Mouse (Mus musculus): ENCODE measurements around the gene Smad1. TPM values are rescaled to one million over a fixed set of nuclear protein-coding genes. Genes with fewer than 3 reads are reported as not detected.
A peak's percentile ranks its signal among the peaks of the same experiment; 100 is the strongest.
"Not testable (repeated sequence)": the region's sequence is repeated elsewhere in the genome, so short reads cannot be mapped to it uniquely, and the experiment has no call there.

Smad1 gene
- 10 to 100 TPM; 48.6 to 54.4 TPM for total RNA-seq (2021)
- long read RNA-seq, experiment 1, transcript Smad1-202 (7 exons, 3,099 nt), result major isoform, 10 of 28 reads
- long read RNA-seq, experiment 1, partial matches to known transcripts, result 8 of 28 reads
- long read RNA-seq, experiment 1, other reads (novel, unspliced or antisense), result 10 of 28 reads
- long read RNA-seq, experiment 2, transcript Smad1-202 (7 exons, 3,099 nt), result major isoform, 38 of 60 reads
- long read RNA-seq, experiment 2, partial matches to known transcripts, result 15 of 60 reads
- long read RNA-seq, experiment 2, other reads (novel, unspliced or antisense), result 7 of 60 reads

DNA sequence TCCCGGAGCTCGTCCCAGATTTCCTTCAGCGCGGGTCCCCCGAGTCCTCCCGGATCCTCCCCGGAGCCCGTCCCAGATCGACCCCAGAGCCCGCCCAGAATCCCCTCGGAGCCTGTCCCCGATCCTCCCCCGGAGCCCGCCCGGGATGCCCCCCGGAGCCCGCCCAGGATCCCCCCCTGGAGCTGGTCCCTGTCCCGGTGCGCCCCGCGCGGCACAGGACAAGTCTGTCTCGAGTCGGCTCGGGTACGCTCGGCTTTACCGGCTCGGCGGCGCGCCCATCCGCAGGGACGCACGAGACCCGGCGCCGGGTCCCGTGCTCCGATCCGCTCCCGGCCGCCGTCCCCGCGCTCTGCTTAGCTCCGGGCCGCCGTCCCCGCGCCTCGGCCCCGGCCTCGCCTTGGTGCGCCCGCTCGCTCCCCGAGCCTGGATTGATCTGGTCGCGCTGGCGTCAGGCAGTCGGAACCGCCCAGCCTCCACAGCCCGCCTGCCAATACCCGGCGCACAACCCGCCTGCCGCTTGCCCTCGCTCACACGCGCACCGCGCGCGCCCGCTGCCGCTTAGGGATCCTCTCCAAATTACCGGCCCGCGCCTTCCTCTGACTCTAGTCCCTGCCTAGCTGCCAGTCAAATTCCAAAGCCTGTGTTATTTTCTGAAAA lies at the start of gene Smad1:
Gene Smad1 (minus strand): TSS at position 525 of the 657 bp plus-strand sequence.
- DNase-seq (ENCODE audit: low spot score in 2 of 2), result peak; percentile 90 to 92

DNA sequence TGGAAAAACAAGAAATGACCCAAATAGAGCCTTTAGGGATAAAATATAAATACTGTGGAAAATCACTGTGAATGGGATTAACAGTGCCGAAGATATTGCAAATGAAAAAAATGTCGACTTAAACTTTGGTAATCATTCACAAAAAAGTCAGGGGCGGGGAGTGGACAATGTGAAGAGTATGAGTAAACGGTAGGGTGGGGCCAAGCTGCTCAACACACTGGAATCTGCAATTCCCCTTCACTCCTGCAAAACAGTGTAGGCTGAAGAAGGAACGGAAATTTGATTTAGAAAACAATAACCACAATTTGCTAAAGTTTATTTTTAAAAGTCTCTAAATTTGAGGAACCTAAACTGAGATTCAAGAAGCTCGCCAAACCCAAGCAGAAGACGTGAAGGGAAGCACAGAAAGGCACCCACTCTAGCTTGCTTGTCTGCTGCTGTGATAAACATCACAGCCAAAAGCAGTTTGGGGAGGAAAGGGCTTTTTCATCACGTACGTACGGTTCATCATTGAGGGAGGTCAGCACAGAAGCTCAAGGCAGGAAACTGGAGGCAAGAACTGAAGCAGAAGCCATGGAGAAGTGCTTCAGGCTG lies 48.0 kb upstream of the Smad1 start:
- no peak for DNase-seq (ENCODE audit: low spot score in 2 of 2)

DNA sequence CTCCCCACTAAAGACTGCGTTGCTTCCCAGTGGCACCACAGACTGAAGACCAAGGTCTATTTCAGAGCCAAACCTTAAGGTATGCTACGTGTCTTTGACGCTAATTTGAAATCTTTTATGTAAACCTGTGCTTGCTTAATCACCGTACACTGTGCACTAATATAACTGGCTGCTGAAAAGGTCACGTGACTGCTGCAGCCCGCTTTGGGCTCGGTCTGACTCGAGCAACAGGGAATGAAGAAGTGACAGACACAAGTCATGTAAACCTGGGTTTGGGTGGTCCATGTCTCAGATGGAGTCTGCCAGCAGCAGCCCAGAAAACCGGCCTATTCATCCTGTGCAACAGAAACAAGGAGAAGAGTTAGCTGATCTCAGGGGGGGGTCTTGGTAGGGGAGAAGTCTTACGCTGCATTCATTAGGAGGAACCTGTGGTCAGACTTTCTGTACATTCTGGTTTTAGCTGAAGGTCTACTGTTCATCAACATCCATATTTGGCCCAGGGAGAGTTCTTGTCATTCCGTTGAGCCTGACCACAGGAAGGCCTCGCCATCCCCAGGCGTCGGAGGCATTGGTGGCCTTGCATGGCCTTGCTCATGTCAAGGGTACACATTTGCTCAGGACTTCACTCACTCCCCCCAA lies 44.3 kb upstream of the Smad1 start:
- no peak for DNase-seq (ENCODE audit: low spot score in 2 of 2)

DNA sequence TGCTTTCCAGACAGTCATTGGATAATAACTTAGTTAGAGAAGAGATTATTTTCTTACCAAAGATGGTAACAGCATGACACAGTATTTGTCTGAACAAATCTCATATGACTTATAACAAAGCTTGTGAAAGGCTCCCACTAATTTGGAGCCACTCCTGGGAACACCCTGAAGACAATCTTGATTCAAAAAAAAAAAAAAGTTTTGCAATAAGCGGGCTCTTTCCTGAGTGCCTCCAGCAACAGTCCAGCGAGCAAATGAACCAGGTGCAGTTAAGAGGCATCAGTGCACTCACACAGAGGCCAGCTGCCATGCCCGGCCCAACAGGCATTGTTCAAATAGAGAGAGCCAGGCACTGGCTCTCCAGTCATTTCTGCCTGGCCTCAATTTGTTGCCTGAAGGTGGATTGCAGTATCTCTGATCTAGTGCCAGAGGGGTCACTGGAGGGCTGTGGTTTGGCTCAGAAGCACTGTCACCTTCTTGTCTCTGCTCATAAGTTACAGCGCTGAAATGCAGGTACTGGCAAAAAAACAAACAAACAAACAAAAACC lies 34.7 kb upstream of the Smad1 start:
- no peak for DNase-seq (ENCODE audit: low spot score in 2 of 2)

DNA sequence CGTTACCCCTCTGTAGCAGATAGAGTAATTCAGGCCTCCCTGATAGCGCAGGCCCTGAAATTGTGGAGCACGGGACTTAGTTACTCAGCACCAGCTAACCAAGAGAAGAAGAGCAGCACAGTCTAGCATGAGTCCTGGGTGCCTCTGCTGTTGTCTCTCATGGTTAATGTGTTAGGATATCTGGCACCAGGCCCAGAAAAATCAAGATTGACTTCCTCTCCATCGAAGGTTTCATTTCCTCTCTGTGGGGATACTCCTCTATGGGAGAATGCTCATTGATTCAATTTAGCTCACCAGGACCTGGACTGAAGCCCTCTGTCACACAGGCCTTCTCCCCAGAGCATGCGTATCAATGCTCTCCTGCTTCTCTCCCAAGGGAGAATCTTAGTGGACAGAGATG lies 15.6 kb upstream of the Smad1 start:
- no peak for DNase-seq (ENCODE audit: low spot score in 2 of 2)

DNA sequence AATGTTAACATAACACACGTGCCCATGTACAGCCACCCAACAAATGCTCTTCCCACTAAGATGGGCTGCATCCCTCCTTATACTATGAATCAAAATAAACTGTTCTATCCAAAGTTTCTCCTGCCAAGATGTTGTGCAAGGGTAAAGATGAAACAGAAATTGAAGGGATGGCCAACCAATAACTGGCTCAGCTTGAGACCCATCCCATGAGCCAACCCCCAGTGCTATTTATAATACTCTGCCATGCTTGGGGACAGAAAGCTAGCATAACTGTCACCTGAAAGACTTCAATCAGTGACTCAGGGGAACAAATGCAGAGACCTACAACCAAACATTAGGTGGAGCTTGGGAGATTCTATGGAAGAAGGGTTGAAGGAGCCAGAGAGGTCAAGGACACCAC lies 11.2 kb upstream of the Smad1 start:
- DNase-seq (ENCODE audit: low spot score in 2 of 2), result no peak

DNA sequence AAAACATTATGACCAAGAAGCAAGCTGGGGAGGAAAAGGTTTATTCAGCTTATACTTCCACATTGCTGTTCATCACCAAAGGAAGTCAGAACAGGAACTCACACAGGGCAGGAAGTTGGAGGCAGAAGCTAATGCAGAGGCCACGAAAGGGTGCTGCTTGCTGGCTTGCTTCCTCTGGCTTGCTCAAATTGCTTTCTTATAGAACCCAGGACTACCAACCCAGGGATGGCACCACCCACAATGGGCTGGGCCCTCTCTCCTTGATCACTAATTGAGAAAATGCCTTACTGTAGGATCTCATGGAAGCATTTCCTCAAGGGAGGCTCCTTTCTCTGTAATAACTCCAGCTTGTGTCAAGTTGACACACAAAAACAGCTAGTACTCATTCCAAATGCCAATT lies 8.0 kb upstream of the Smad1 start:
- not testable (repeated sequence) for DNase-seq (ENCODE audit: low spot score in 2 of 2)

DNA sequence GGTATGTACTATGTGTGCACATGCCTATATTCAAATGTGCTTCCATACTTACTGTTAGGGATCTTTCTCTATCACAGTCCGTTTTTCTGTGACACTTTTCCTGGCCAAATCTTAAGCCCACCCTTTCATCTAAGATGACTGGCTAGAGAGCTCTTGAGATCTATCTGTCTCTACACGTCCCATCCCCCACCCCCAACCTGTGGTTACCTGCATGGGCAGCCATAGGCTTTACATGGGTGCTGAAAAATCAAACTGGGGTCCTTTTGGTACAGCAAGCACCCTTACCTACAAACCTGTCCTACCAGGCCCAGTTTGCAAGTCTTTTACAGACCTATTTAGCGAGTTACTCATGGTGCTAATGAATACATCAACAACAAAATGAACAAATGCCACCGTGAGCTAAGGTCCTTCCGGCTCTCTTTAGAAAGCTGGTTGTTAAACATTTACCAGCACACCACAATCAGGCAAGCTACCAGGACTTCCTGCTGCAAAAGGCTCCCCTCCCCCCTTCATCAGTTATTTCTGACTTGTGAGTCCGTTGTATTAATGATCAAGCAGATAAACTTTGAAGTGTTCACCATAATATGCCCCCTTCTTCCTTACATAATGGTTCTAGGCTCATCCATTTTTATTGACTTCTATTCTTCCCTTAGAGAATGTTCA lies 5.7 kb upstream of the Smad1 start:
- DNase-seq (ENCODE audit: low spot score in 2 of 2), result no peak

DNA sequence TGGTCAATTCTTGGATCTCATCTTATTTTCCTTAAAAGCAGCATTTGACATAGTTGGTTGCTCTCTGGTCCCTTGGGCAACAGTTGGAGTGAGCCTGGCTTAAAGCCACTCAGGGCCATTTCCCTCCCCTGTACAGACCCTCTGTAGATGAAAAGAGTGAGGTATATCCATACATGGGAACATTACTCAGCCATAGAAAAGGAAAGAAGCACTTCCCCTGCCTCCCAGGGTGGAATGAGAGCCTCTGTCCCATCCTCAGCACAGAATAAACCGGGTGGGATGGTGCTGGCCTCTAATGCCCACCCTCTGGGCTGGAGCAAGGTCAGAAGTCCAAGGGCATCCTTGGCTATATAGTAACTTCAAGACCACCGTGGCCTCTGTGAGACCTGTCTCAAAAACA lies 1.4 kb upstream of the Smad1 start:
- no peak for DNase-seq (ENCODE audit: low spot score in 2 of 2)

DNA sequence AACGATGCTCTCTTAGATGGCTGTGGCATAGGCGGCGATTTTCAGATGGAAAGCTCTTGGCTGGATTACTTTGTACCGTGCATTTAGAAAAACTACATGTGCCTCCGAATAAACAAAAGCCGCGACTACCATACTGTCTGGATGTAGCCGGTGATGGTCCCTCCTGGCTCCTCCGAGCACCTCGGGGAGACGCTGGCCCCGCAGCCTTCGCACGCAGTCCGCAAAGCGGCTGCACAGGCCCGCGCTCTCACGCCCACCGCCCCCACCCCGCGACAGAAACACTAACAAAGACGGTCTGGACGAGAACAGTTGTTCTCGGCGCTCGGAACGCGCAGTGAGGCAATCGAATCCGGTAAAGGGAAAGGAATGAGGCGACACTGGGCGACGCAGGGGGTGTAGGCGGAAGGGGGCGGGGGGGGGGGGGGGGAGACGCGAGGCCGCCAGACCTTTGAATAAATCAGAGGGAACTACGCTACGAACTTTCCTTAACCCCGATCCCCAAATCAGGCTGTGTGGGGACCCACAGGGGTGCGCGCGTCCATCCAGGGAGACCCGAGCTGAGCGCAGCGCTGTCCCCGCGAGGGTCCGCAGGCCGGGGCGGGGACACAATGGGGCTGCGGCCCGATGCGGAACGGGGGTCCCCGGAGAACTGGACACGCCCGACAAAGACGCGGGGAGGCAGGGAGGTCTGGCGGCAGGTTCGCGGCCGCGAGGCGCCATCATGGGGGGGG lies 902 bp downstream of the Smad1 start:
- peak in 1 of 2 experiments; percentile 13 for DNase-seq (ENCODE audit: low spot score in 2 of 2)

DNA sequence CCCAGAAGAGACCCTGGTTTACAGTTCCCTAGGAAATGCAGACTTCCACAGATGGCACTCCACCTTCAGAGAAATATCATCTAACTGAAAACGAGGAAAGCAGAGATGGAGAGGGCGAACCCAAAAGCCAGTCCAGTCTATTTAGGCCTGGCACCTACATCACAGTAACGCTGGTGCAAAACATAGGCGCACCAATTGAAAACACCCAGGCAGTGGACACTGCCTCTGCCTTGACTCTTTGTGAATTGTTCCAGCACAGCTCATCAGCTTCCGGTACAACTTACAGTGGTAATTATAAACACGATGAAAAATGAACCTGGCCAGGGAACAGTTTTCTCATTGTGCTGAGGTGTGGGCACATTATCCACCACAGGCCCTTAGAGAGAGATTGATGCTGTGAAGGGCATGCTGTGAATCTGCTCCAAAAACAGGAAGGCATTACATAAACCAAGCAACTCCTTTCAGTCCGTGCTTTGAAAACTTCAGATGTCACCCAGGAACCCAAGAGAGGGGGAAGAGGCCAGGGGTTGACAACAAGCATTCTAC lies 1.5 kb downstream of the Smad1 start:
- DNase-seq (ENCODE audit: low spot score in 2 of 2), result no peak

DNA sequence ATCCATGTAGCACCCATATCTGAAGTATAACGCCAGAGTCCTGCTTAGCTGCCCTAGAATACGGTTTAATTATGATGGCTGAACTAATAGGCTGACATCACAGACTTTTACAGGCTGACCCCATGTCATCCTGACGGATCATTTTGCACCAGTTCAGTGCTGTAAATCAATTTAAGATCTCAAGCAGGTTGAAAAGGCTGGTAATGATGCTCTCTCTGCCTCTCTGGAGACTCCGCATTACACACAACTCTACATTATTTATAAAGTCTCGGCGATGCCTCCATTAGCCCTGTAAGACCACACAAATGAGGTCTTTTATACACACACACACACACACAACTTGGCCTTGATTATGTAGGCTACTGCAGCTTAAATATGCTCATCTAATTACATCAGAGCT lies 2.4 kb downstream of the Smad1 start:
- DNase-seq (ENCODE audit: low spot score in 2 of 2), result no peak

DNA sequence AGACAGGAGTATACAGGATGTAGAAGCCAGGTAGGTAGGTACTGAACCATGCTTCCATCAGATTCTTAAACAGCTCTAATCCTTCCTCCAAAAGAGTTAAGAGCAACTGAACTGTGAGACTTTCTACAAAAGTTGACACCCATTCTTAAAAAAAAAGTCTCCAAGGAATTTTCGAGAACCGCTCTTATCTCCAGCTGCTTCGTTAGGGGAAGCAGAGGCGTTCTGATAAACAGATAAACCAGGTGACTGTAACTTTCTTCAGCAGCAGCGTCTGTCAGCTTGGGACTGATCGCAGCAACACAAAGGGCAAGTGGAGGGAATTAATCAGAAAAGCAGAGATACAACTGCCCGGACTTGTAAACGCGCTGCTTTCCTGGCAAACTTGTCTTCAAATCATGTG lies 5.3 kb downstream of the Smad1 start:
- DNase-seq (ENCODE audit: low spot score in 2 of 2), result no peak

DNA sequence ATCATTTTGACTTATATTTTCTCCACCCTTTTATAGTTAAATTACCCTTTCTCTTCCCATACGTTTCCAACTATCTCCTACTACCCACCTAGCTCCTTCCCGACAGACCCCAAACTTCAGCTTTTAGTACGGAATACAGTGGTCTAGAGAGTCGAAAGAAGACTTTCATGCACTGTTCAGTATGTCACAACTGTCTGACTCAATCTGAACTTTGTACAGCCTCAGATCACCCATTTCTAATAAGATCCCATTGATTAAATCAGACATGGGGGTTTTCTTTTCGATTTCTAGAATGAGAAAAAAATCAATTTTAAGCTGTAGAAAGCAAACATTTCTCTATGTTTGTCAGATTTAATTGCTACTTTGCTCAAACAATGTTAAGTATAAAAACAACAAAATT lies 6.1 kb downstream of the Smad1 start:
- DNase-seq (ENCODE audit: low spot score in 2 of 2), result no peak

DNA sequence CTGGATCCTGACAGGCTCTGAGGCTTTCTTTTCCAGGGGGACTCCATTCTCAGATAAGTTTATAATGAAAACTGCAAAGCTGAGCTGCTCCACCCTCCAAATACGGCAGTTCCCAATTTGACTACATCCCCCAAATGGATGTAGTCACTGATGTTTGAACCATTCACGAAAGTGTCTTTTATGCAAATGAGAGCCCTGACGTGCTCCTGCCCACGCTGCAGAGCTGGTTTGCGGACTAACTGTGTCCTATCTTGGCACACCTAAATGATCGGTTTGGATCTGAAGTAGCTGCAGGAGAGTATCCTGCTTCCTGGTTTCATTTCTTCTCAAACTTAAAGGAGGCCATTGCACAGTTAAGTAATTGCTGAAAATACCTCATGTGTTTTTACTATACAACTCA lies 6.7 kb downstream of the Smad1 start:
- no peak for DNase-seq (ENCODE audit: low spot score in 2 of 2)

DNA sequence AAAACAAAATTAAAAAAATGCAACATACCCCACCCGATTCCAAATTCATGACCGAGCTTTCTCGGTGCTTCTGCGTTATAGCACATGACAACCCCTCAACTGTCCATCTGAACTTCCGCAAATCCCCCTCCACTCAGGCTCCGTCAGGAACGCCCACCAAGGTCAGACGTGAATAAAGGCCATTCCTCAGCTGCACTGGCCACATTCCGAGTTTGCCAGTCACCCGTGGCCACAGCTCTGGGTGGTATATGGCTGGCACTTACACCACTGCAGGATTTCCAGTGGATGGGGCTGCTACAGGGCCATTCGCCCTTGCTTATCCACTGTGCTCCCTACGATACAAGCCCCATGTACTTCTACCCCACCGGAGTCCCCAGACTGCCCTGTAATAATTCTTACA lies 7.9 kb downstream of the Smad1 start:
- DNase-seq (ENCODE audit: low spot score in 2 of 2), result no peak

DNA sequence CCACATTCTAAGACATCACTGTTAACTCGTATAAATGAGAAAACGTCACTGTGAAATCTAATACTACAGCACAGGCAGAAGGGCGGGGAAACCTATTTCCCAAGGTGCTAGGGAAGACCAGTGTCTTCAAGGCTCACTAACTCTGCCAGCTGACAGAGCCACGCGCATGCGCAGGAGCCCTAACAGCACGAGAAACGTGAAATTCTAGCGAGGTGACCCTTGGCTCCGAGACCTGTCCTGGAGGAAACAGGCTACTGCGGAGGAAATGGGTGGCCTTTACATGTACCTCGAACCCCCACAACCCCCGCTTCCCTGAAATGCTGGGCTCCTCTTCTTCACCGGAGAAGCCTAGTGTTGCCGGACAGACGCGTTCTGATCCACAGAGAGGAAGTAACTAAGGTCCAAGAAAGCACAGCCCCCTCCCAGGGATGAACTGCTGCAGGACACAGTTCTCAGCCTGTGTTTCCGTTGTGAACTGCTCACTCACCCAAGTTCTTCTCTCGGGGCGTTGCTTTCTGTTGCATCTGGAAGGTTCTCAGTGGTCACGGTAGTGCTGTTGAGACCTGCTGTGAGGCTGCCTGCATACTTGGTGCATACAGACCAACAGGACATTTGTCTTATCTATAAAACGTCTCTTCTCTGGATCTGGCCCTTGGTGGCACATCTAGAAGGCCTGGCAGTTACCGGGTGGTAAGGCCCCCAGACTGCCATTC lies 10.1 kb downstream of the Smad1 start:
- no peak for DNase-seq (ENCODE audit: low spot score in 2 of 2)

DNA sequence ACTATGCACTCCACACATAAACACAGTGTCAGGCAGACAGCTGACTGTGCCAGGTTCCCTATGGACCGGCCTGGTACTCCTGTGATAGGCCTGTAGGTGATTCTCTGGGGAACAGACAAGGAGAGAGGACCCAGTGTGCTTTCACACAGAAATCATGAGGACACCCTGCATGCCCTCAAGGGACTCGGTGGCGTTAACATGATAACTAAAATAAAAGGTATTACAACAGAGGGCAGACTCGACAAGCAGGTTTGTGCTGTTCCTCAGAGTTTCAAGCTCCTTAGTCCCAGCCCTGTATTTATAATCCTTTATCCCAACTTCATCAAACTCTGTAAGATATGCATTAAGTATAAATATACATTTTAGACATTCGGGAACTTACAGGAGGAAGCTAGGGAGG lies 12.5 kb downstream of the Smad1 start:
- DNase-seq (ENCODE audit: low spot score in 2 of 2), result no peak

DNA sequence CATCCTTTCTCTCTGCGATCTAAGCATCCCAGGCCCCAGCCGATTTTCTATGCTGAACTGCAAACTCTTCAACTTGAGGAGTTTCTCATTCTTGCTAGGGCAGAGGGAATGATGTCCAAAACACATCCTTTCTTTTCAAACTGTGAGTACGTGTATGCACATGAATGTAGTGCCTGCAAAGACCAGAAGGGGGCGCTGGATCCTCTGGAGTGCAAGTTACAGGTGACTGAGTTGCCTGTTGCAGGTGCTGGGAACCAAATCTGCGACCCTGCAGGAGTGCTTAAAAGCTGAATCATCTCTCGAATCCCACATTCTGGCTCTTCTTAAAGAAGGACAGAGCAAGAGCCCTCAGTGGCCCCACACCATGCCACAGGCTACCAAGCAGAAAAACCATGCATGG lies 13.0 kb downstream of the Smad1 start:
- DNase-seq (ENCODE audit: low spot score in 2 of 2), result no peak
